Mouse (Mus musculus) erythroblast, embryonic 14.5 days (primary cell): Measurements from ENCODE around the gene Sgk2. TPM values are rescaled to one million over a fixed set of nuclear protein-coding genes. Genes with fewer than 3 reads are reported as not detected.

ENCODE experiments used
- H3K27me3 ChIP-seq: 2 replicates; pipeline ENCODE4 v1.6.1; 2012; ENCODE audit warnings: inconsistent platforms; ENCODE audit not compliant: control insufficient read depth
- H3K36me3 ChIP-seq: 2 replicates; pipeline ENCODE4 v1.6.1; 2012; ENCODE audit warnings: mild to moderate bottlenecking, inconsistent platforms; ENCODE audit not compliant: control insufficient read depth
- H3K4me1 ChIP-seq: 2 replicates; pipeline ENCODE4 v1.6.1; 2012; ENCODE audit warnings: inconsistent platforms; ENCODE audit not compliant: control insufficient read depth
- H3K4me3 ChIP-seq: replicated peaks from 2 replicates; pipeline ENCODE3; 2012; ENCODE audit warnings: moderate library complexity, mild to moderate bottlenecking, inconsistent platforms
- H3K9me3 ChIP-seq: 2 replicates; pipeline ENCODE4 v1.6.1; 2012; ENCODE audit warnings: low read length, inconsistent platforms, mixed read lengths; ENCODE audit not compliant: control insufficient read depth
- GATA1 ChIP-seq: IDR thresholded peaks from 2 replicates; pipeline ENCODE4 v1.6.1; 2012; ENCODE audit warnings: low read length, inconsistent platforms, mixed read lengths
- TAL1 ChIP-seq: IDR thresholded peaks from 3 replicates; pipeline ENCODE4 v1.6.1; 2012; ENCODE audit warnings: low read length, inconsistent platforms, mixed read lengths
- polyA plus RNA-seq: library from polyadenylated mRNA; stranded (reverse); fragments of >175 nt; gene quantifications from 2 replicates; pipeline ENCODE4 v1.2.3, GENCODE M21; 2012

The Sgk2 gene
- polyA plus RNA-seq, 1 experiment, result not detected

DNA sequence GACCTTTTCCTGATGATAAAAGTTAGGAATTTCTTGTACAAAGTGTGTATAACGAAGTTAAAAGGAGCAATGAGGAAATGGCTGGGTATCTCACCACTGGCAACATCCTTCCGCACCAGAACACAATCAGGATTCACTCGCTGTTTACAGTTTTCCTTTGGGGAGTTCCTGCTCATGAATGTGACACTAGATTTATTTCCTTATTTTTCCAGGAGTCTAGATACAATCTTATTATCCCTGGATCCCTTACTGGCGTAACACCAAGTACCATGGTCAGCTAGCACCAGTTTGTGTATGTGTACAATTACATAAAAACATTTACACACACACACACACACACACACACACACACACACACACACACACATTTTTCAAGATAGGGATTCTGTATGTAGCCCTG is 20.2 kb downstream of the Sgk2 start:
- TF ChIP-seq TAL1 (no peak), GATA1 (no peak)
- no peaks in the 10 kb centered on the region for H3K4me1 ChIP-seq
- no peaks in the 10 kb centered on the region for H3K9me3 ChIP-seq
- no peaks in the 10 kb centered on the region for H3K27me3 ChIP-seq
- no peaks in the 10 kb centered on the region; the same call in 1 of the 2 replicates for H3K36me3 ChIP-seq
- H3K4me3 ChIP-seq, result no peak overlapping the region

DNA sequence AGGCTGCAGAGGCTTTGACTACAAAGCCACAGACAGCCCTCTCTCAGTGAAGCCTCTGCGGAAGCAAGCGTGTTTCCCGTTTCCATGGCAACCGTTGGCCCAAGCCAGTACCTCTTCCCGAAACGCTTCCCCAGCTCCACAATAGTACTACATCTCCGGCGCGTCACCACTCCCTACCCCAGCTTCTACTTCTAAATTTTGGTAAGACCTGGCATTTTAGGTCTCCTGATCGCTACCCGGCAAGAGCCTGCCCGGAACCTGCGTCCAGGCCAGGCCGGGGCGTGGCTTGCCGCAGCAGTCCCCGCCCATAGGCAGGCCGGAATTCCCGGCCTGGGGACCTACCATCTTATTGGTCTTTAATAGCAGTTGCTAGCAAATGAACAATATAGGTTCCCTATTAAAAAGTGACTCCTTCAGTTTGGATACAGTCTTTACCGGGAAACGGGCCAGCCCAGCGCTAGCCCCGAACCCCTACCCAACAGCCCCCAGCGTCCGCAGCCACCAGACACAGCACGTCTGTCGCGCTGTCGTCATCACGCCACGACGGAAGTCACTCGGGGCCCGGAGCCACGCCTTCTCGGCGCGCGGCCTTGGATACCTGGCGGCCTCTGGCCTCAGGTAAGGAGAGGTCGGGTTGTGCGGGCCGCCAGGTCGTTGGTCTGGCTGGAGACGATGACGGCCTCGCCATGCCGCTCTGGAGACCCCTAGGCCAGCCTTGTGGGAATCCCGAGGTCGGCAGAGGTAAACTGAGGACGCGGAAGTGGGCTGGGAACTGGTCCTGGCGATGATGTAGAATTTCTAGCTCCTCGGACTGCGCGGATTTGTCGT is 30.0 kb downstream of the Sgk2 start, which contains the start of gene Ift52:
TSS of gene Ift52 (plus strand) at position 439 of the 828 bp plus-strand sequence.
- Histone ChIP-seq H3K36me3 (no peaks in the 10 kb centered on the region; the same call in 1 of the 2 replicates), H3K27me3 (no peaks in the 10 kb centered on the region), H3K9me3 (no peaks in the 10 kb centered on the region), H3K4me1 (peaks cover 17% of the 10 kb centered on the region), H3K4me3 (peak within 1 kb of the TSS; percentile 74)
- TF ChIP-seq GATA1 (no peak), TAL1 (no peak)

DNA sequence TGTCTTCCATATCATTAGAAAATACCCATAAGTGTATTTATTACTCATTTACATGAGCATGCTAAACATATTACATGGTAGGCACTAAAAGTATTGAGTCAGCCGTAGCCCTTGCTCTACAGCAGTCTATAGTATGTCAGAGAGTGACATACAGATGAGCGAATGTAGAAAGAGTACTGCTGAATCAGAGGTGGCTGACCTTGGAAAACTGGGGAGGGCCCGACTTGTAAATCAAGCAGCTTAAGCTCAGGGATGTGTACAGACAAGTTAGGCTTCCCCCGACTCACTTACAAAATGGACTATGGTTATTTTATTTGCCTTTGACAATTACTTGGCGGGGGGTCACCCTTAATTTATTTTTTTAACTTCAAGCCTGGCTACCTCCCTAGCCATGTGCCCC is 44.2 kb downstream of the Sgk2 start:
- no peaks in the 10 kb centered on the region for H3K9me3 ChIP-seq
- TF ChIP-seq GATA1 (no peak), TAL1 (no peak)
- H3K4me1 ChIP-seq, result no peaks in the 10 kb centered on the region
- H3K36me3 ChIP-seq, result peaks cover 88% of the 10 kb centered on the region
- no peak overlapping the region for H3K4me3 ChIP-seq
- no peaks in the 10 kb centered on the region for H3K27me3 ChIP-seq

DNA sequence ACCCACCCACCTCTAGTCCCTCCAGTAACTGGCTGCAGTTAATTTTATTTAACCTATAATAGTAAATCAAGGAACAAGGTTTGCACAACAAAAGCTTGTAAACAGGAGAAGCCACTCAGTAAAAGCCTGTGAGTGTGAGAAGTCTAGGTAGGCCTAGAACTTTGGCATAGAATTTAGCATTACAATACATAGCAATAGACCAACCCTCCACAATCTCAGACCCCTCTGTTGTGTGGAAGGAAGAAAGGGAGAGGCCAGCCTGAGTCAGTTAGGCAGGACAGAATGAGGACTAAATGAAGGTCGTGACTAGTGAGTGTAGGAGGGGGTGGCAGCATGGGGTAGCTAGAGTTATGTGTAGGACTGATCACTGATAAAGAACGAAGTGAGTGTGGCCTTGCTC is 44.6 kb downstream of the Sgk2 start:
- Histone ChIP-seq H3K27me3 (no peaks in the 10 kb centered on the region), H3K36me3 (peaks cover 88% of the 10 kb centered on the region), H3K9me3 (no peaks in the 10 kb centered on the region), H3K4me1 (no peaks in the 10 kb centered on the region), H3K4me3 (no peak overlapping the region)
- TF ChIP-seq TAL1 (no peak), GATA1 (no peak)

GRCm38 (mm10) chr2:163032622-163033021 is 45.5 kb downstream of the Sgk2 start:
- Histone ChIP-seq H3K27me3 (no peaks in the 10 kb centered on the region), H3K9me3 (no peaks in the 10 kb centered on the region), H3K4me1 (no peaks in the 10 kb centered on the region), H3K36me3 (peaks cover 88% of the 10 kb centered on the region), H3K4me3 (no peak overlapping the region)
- TF ChIP-seq TAL1, result no peak
- no peak for TF ChIP-seq GATA1

DNA sequence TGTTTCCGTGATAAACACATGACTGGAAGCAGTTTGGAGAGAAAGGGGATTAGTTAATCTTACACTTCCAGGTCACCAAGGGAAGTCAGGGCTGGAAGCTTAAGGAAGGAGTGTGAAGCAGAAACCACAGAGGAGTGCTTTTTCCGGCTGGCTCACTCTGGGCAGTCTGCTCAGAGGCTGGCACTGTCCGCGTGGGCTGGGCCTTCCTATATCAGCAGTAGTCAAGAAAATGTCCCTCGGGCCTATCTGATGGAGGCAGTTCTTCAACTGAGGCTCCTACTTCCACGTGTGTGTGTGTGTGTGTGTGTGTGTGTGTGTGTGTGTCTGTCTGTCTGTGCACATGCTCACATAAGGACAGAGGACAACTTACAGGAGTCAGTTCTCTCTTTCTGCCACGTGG is 52.8 kb downstream of the Sgk2 start:
- peaks cover 88% of the 10 kb centered on the region for H3K36me3 ChIP-seq

DNA sequence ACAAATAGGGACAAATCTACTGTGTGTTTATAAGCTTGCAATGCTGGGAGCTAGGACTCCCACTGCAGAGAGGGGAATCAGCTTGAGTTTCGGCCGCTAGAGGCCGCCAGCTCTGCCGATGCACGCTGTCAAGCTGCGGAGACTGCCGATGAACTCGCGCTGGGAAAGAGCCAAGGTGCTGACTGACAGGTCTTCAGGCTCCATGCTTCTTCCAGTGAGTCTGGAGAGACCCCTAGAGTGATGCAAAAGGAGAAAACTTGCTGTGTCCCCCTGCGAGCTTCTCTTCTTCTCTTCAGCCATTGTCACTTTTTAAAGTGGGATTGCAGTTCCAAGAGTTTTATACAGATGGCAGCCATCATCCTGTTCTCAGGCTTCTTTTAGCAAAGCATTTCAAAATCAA is 61.0 kb downstream of the Sgk2 start:
- H3K4me3 ChIP-seq, result no peak overlapping the region
- H3K4me1 ChIP-seq, result peaks cover 6% of the 10 kb centered on the region
- H3K36me3 ChIP-seq, result peaks cover 44% of the 10 kb centered on the region
- no peaks in the 10 kb centered on the region for H3K9me3 ChIP-seq
- no peaks in the 10 kb centered on the region for H3K27me3 ChIP-seq
- TF ChIP-seq GATA1, result no peak
- no peak for TF ChIP-seq TAL1

More for the DNA sequence above, 52.8 kb downstream of the Sgk2 start:
- no peak overlapping the region for H3K4me3 ChIP-seq
- TF ChIP-seq TAL1 (no peak), GATA1 (no peak)
- H3K9me3 ChIP-seq, result no peaks in the 10 kb centered on the region
- no peaks in the 10 kb centered on the region; the same call in 1 of the 2 replicates for H3K4me1 ChIP-seq
- no peaks in the 10 kb centered on the region for H3K27me3 ChIP-seq

- H3K36me3 ChIP-seq, result peaks cover 36% of the 10 kb centered on the region
- no peaks in the 10 kb centered on the region for H3K27me3 ChIP-seq
- peaks cover 16% of the 10 kb centered on the region for H3K4me1 ChIP-seq
- H3K4me3 ChIP-seq, result no peak overlapping the region
- no peaks in the 10 kb centered on the region for H3K9me3 ChIP-seq
- TF ChIP-seq TAL1 (no peak), GATA1 (no peak)
Observed at GRCm38 (mm10) chr2:163049116-163049515, 62.0 kb downstream of the Sgk2 start.

- H3K36me3 ChIP-seq, result peaks cover 26% of the 10 kb centered on the region
- TF ChIP-seq TAL1 (no peak), GATA1 (no peak)
- H3K27me3 ChIP-seq, result no peaks in the 10 kb centered on the region
- peaks cover 41% of the 10 kb centered on the region for H3K4me1 ChIP-seq
- H3K9me3 ChIP-seq, result no peaks in the 10 kb centered on the region
- H3K4me3 ChIP-seq, result no peak overlapping the region
Observed at GRCm38 (mm10) chr2:163051691-163052090, 64.6 kb downstream of the Sgk2 start.
